Mouse (Mus musculus): ENCODE measurements around the gene Itga5.

Gene Itga5

DNA sequence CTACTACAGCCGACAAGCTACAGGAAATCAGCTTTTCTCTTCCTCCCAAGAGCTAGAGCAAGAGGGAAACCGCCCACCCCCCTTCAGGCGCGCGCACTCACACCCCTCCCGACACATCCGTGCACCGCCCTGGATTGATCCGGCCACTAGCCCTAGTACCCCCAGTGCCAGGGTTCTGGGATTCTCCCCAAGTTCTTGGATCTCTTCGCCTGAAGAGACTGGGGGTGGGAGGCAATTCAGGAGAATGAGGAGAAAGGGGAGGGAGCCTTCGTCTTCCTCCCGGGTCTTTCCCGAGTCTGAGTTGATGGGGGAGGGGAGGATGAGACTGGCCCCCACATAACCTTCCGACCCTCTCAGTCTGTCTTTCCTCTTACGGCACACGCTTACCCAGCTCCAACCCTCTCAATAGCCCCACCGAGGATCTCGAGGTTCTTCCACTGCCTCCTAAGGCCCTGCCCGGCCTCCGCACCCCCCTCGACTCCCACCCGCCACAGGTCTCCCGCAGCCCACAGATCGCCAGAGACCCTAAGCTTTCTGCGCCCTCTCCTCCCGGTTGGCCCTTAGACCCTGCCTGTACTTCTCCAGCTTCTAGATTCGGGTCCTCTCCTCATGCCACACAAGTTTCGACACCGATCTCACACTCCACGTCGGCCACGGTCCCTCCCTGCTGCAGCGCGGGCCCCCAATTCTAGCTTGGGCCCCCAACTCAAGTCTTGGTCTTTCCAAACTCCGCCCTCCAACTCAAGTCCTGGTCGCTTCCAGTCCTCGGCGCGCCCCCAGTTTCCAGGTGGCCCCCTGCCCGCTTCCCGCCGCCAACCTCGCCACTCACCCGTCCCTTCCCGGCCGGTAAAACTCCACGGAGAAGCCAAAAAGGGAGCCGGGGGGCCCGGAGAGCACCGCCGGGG is 840 bp downstream of the Itga5 start:
- in situ Hi-C loops (cut with MboI; ENCODE audit: low sequenced_read_pairs) = no loop called here

DNA sequence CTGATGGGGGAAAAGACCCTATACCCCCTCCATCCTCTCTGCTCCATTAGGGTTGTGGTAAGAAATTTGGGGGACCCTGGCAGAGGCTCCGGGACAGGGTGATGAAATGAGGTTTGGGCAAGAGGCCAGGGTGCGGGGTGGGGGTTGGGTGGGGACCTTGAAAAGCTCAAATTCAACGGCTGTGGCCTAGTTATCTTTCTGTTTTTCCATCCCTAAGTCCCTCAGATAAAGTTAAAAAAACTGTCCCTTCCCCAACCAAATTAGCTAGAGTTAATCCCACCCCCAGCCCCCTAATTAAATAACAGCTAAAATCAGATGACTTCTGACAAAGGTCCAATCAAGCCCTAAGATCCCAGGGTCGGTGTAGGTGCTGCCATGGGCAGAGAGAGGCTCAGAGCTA is 1.8 kb downstream of the Itga5 start:
- in situ Hi-C loops (cut with MboI; ENCODE audit: low sequenced_read_pairs) = no loop called here

GRCm38 (mm10) chr15:103363809-103364208 is 2.8 kb downstream of the Itga5 start:
- in situ Hi-C loops (cut with MboI; ENCODE audit: low sequenced_read_pairs) = no loop called here

DNA sequence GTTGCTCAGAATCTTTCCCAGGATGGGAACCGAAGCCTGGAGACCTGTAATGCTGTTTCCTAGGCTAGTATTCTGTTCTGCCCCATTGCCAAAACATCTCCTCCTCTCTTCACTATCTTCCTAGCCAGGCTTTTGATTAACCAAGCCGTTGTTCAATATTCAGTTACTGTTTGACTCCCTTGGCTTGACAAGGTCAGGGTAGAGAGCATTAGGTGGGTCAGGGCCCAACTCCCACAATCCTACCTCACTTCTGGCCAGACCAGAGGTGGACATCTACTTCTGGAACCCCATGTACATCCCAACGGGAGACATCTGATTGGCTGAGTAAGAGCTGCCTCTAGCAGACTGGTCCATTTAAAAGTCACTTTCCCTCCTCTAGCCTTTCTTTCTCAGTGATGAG is 3.6 kb downstream of the Itga5 start:
- in situ Hi-C loops (cut with MboI; ENCODE audit: low sequenced_read_pairs) = no loop called here

DNA sequence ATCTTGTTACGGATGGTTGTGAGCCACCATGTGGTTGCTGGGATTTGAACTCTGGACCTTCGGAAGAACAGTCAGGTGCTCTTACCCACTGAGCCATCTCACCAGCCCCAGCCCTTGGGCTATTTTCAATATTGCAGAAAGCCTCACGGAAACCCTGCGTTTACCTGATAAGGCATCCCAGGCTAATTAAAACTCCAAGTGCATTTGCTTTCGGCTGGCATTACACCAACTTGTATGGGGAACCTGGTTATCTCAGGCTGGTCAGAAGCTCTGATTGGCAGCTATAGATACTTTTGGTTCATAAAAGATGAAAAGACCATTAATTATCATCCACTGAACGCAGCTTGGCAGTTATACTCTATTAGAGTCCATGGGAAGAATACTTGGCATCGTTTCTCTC is 4.2 kb downstream of the Itga5 start:
- in situ Hi-C loops (cut with MboI; ENCODE audit: low sequenced_read_pairs) = no loop called here

GRCm38 (mm10) chr15:103361269-103361668 is 5.3 kb downstream of the Itga5 start:
- in situ Hi-C loops (cut with MboI; ENCODE audit: low sequenced_read_pairs) = no loop called here

DNA sequence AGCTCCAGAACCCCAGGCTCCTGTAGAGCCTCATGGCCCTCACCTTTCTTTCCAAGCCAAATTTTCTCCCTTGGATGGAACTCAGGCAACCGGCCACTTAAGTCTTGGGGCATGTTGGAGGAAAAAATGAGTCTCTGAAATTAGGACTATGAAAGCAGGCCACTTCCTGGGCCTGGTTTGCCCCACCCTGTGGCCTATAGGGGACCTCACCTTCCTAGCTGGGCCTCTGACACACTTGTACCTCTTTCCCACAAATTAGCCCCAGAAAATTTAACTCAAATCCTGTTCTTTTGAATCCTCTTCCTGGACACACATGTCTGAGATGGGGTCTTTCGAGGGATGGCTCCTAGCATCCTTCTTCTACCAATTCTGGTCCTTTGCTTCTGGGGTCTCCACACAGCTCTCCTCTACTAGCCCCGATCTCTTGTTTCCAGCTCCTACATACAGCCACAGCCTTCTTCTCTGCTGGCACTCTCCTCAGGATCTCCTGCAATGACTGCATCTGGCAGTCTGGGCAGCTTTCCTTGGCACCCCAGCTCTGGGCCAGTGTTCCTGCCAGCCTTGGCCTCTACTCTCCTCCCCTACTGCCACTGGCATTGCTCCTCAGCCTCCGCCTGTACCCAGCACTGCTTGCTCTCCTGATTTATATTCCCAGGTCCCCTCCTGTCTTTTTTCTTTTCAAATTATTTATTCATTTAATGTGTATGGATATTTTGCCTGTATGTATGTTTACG is 6.5 kb downstream of the Itga5 start:
- in situ Hi-C loops (cut with MboI; ENCODE audit: low sequenced_read_pairs) = no loop called here

DNA sequence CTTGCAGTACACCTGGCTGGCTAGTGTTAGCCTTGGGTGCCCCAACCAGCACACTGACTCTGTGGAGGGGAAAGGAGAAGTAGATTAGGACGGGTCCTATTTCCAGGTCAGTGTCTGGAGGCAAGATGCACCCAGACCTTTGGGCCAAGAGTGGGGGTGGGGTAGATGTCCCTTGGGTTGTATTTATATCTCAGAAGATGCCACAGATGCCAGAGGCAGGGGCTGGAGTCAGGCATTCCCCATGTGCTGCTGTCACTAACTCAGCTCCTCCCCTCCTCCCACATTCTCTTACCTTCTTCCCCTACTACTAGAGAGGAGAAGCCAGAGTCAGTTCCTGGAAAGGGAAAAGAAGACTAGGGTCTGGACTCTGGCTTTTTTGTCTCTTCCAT is 7.4 kb downstream of the Itga5 start:
- in situ Hi-C loops (cut with MboI; ENCODE audit: low sequenced_read_pairs) = no loop called here

DNA sequence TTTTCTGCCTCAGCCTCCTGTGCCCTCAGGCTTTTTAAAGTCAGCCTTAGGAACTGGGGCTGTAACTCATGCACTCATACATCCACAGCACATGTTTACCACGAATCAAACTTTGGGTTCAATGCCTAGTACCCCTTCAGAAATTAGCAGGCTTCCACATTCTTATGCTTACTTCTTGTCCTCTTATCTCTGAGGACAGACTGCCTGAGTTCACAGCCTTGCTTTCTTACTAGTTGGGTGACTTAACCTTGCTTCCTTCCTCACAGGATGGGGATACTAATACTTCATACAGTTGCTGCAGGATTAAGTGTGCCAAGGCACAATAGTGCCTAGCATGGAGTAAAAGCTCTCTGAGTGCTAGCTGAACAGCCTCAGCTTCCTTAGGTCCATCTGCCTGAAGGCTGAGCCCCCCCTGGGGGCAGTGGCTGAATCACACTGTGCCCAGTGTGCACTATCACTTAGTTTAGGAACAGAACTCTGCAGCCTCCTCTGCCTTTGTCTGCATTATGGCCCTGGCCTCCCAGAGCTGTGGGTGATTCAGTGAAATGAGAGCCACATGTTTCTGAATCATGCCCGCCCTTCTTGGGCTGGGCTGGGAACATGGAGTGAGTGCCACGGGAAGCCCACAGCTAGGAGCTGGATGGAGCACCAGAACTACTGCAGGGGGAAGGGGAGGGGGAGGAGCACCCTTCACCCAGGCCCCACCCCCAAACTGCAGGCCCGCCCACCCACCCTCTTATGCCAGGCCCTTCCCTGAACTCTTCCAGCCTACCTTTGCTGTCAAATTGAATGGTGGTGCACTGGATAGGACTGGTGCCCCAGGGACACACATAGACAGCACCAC is 8.1 kb downstream of the Itga5 start:
- in situ Hi-C loops (cut with MboI; ENCODE audit: low sequenced_read_pairs) = no loop called here

- in situ Hi-C loops (cut with MboI; ENCODE audit: low sequenced_read_pairs) = no loop called here
Observed at GRCm38 (mm10) chr15:103357817-103358216, 8.7 kb downstream of the Itga5 start.

DNA sequence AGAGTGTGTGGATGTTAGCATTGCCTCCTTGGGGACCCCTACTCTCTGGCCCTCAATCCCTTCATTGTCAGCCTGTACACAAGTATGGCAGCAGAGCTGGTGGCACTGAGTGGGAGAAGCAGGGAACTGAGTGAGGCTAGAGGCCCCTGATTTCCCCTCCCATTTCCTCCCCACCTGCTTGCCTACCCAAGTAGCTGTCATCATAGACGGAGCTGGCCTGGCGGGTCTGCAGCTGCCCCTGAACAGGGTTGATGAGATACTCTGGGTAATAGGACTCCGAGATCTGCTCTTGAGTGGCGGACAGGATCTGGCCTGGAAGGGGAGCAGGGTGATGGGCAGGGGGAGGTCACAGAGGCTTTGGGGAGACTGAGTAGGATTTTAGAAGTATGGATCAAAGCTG is 10.4 kb downstream of the Itga5 start:
- in situ Hi-C loops (cut with MboI; ENCODE audit: low sequenced_read_pairs) = no loop called here

GRCm38 (mm10) chr15:103355420-103355819 is 11.1 kb downstream of the Itga5 start:
- in situ Hi-C loops (cut with MboI; ENCODE audit: low sequenced_read_pairs) = no loop called here

GRCm38 (mm10) chr15:103354690-103355089 is 11.9 kb downstream of the Itga5 start:
- in situ Hi-C loops (cut with MboI; ENCODE audit: low sequenced_read_pairs) = loop anchor here (5.0 kb wide), 1 partner anchor 33 kb away; no protein-coding TSS in a partner anchor

DNA sequence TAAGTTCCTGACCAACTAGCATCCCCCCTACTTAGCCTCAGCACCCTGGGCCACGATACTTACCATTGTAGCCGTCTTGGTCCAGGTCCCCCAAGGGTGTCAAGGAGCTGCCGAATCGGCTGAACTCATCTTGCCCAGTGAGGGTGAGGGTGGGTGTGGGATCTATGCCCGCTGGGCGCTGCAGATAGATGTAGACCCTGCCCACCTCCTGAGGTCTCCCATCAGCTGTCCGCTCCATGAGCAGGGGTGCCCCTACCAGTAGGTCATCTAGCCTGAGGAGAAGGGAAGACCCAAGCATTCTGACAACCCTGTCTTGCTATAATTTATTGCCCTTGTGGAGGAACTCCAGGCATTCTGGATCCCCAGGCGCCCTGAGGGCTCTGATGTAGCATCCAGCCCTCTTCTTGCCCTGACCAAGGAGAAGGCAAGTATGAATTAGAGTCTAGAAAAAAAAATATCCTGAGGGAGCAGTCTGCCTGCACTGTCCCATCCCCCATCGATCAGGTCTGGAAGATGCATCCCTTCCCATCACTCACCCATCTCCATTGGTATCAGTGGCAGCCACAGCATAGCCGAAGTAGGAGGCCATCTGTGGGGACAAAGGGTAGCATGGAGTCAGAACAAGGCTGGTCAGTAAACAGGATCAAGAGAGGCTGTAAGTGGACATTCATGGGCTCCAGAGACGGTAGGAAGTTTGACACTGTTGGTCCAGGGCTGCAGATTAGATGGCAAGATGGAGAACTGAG is 12.9 kb downstream of the Itga5 start:
- in situ Hi-C loops (cut with MboI; ENCODE audit: low sequenced_read_pairs) = loop anchor here (5.0 kb wide), 1 partner anchor 34 kb away; no protein-coding TSS in a partner anchor

- in situ Hi-C loops (cut with MboI; ENCODE audit: low sequenced_read_pairs) = loop anchor here (5.0 kb wide), 1 partner anchor 34 kb away; no protein-coding TSS in a partner anchor
Observed at GRCm38 (mm10) chr15:103352856-103353255, 13.7 kb downstream of the Itga5 start.

DNA sequence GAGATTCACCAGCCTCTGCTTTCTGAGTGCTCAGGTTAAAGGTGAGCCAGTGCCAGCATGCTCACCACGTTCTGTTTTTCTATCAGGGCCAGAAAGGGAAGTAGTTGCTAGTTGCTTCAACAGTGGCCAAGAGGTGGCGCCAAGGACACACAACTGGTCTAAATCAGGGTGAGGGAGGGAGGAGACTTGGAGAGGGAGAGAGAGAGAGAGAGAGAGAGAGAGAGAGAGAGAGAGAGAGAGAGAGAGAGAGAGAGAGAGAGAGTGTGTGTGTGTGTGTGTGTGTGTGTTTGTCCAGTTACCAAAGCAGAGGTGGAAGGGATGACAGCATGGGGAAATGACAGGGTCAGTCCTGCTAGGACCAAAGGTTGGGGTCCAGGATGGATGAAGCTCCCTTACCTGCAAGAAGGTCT is 19.3 kb downstream of the Itga5 start:
- in situ Hi-C loops (cut with MboI; ENCODE audit: low sequenced_read_pairs) = no loop called here

GRCm38 (mm10) chr15:103345789-103346188 is 20.8 kb downstream of the Itga5 start:
- in situ Hi-C loops (cut with MboI; ENCODE audit: low sequenced_read_pairs) = no loop called here

GRCm38 (mm10) chr15:103343556-103343955 is 23.0 kb downstream of the Itga5 start:
- in situ Hi-C loops (cut with MboI; ENCODE audit: low sequenced_read_pairs) = no loop called here

GRCm38 (mm10) chr15:103343008-103343407 is 23.6 kb downstream of the Itga5 start:
- in situ Hi-C loops (cut with MboI; ENCODE audit: low sequenced_read_pairs) = no loop called here

GRCm38 (mm10) chr15:103342415-103342814 is 24.1 kb downstream of the Itga5 start:
- in situ Hi-C loops (cut with MboI; ENCODE audit: low sequenced_read_pairs) = no loop called here
